Mouse (Mus musculus): Measurements from ENCODE around the gene Fbll1. TPM values are rescaled to one million over a fixed set of nuclear protein-coding genes. Genes with fewer than 3 reads are reported as not detected.

The Fbll1 gene
- total RNA-seq, 2 experiments from 2014 or later: not detected

GRCm38 (mm10) chr11:35788443-35788842, 10.2 kb downstream of the Fbll1 start:
- intact Hi-C loops (cut with DNase I): no loop called here
- DNase-seq (ENCODE audit: low spot score): no peak

GRCm38 (mm10) chr11:35784537-35784936, 14.1 kb downstream of the Fbll1 start:
- no peak for DNase-seq (ENCODE audit: low spot score)
- intact Hi-C loops (cut with DNase I): no loop called here

- intact Hi-C loops (cut with DNase I): no loop called here
- DNase-seq (ENCODE audit: low spot score): no peak
These were observed 14.7 kb downstream of the Fbll1 start for GRCm38 (mm10) chr11:35784002-35784401.

- no peak for DNase-seq (ENCODE audit: low spot score)
These were observed 15.6 kb downstream of the Fbll1 start for GRCm38 (mm10) chr11:35783038-35783437.

GRCm38 (mm10) chr11:35782444-35782843, 16.2 kb downstream of the Fbll1 start:
- no peak for DNase-seq (ENCODE audit: low spot score)
- intact Hi-C loops (cut with DNase I): no loop called here

More at GRCm38 (mm10) chr11:35783038-35783437, 15.6 kb downstream of the Fbll1 start:
- intact Hi-C loops (cut with DNase I): no loop called here

- intact Hi-C loops (cut with DNase I): no loop called here
These were observed 18.3 kb downstream of the Fbll1 start for GRCm38 (mm10) chr11:35780336-35780735.

GRCm38 (mm10) chr11:35776452-35776851, 22.2 kb downstream of the Fbll1 start:
- no peak for DNase-seq (ENCODE audit: low spot score)
- intact Hi-C loops (cut with DNase I): no loop called here

More at GRCm38 (mm10) chr11:35780336-35780735, 18.3 kb downstream of the Fbll1 start:
- no peak for DNase-seq (ENCODE audit: low spot score)

GRCm38 (mm10) chr11:35775606-35776005, 23.1 kb downstream of the Fbll1 start:
- DNase-seq (ENCODE audit: low spot score): no peak
- intact Hi-C loops (cut with DNase I): no loop called here

- intact Hi-C loops (cut with DNase I): no loop called here
- no peak for DNase-seq (ENCODE audit: low spot score)
These were observed 27.8 kb downstream of the Fbll1 start for GRCm38 (mm10) chr11:35770741-35771504.

GRCm38 (mm10) chr11:35769746-35770437, 28.8 kb downstream of the Fbll1 start:
- DNase-seq (ENCODE audit: low spot score): peak; percentile 58
- intact Hi-C loops (cut with DNase I): loop anchor here (2.0 kb wide), 1 partner anchor 65 kb away; the partner anchor contains the start of gene Rars

- intact Hi-C loops (cut with DNase I): loop anchor here (2.0 kb wide), 1 partner anchor 66 kb away; the partner anchor contains the start of gene Rars
- peak; percentile 98 for DNase-seq (ENCODE audit: low spot score)
These were observed 29.4 kb downstream of the Fbll1 start, which contains the start of gene Pank3 for GRCm38 (mm10) chr11:35769188-35769745. Pank3 (plus strand) TSS chr11:35769484.

GRCm38 (mm10) chr11:35766845-35767244, 31.8 kb downstream of the Fbll1 start:
- DNase-seq (ENCODE audit: low spot score): no peak
- intact Hi-C loops (cut with DNase I): no loop called here

GRCm38 (mm10) chr11:35760627-35761003, 38.1 kb downstream of the Fbll1 start:
- intact Hi-C loops (cut with DNase I): no loop called here
- no peak for DNase-seq (ENCODE audit: low spot score)

GRCm38 (mm10) chr11:35760001-35760626, 38.6 kb downstream of the Fbll1 start:
- intact Hi-C loops (cut with DNase I): no loop called here
- DNase-seq (ENCODE audit: low spot score): no peak

GRCm38 (mm10) chr11:35756411-35757303, 42.0 kb downstream of the Fbll1 start:
- DNase-seq (ENCODE audit: low spot score): no peak
- intact Hi-C loops (cut with DNase I): no loop called here

- no peak for DNase-seq (ENCODE audit: low spot score)
- intact Hi-C loops (cut with DNase I): no loop called here
These were observed 43.1 kb downstream of the Fbll1 start for GRCm38 (mm10) chr11:35755546-35755945.

GRCm38 (mm10) chr11:35754906-35755418, 43.7 kb downstream of the Fbll1 start:
- no peak for DNase-seq (ENCODE audit: low spot score)

GRCm38 (mm10) chr11:35750578-35750977, 48.1 kb downstream of the Fbll1 start:
- peak; percentile 10 for DNase-seq (ENCODE audit: low spot score)
- intact Hi-C loops (cut with DNase I): no loop called here

More at GRCm38 (mm10) chr11:35754906-35755418, 43.7 kb downstream of the Fbll1 start:
- intact Hi-C loops (cut with DNase I): no loop called here
